Mouse (Mus musculus): ENCODE measurements at regions not wholly inside any gene's neighbourhood (a gene's known extent, or its start where the extent isn't known, plus 50 kb on each side); places are given as distances from the start of the nearest gene placed in this dataset.
"Not testable (repeated sequence)": the region's sequence is repeated elsewhere in the genome, so short reads cannot be mapped to it uniquely, and the experiment has no call there.

- ATAC-seq (ENCODE audit: low TSS enrichment): not testable (repeated sequence)
Measured at GRCm38 (mm10) chr1:176504731-176505130, 229.6 kb upstream of the Pld5 start.

- no peak for ATAC-seq (ENCODE audit: low TSS enrichment)
Measured at GRCm38 (mm10) chr1:176499010-176499650, 224.0 kb upstream of the Pld5 start.

GRCm38 (mm10) chr1:176468560-176468959 is 193.4 kb upstream of the Pld5 start:
- peak; percentile 74 for ATAC-seq (ENCODE audit: low TSS enrichment)

GRCm38 (mm10) chr1:176462125-176462524 is 187.0 kb upstream of the Pld5 start:
- ATAC-seq (ENCODE audit: low TSS enrichment): no peak

- ATAC-seq (ENCODE audit: low TSS enrichment): peak; percentile 99
Measured at GRCm38 (mm10) chr1:176446735-176447134, 171.6 kb upstream of the Pld5 start.

- ATAC-seq (ENCODE audit: low TSS enrichment): peak; percentile 76
Measured at GRCm38 (mm10) chr1:176443712-176444111, 168.6 kb upstream of the Pld5 start.

GRCm38 (mm10) chr1:176440254-176440653 is 165.1 kb upstream of the Pld5 start:
- ATAC-seq (ENCODE audit: low TSS enrichment): no peak

- no peak for ATAC-seq (ENCODE audit: low TSS enrichment)
Measured at GRCm38 (mm10) chr1:176427835-176428234, 152.7 kb upstream of the Pld5 start.

- ATAC-seq (ENCODE audit: low TSS enrichment): no peak
Measured at GRCm38 (mm10) chr1:176427046-176427445, 151.9 kb upstream of the Pld5 start.

GRCm38 (mm10) chr1:176417251-176417650 is 142.1 kb upstream of the Pld5 start:
- ATAC-seq (ENCODE audit: low TSS enrichment): peak; percentile 93

GRCm38 (mm10) chr1:176404128-176404527 is 129.0 kb upstream of the Pld5 start:
- no peak for ATAC-seq (ENCODE audit: low TSS enrichment)

GRCm38 (mm10) chr1:176379645-176380044 is 104.5 kb upstream of the Pld5 start:
- ATAC-seq (ENCODE audit: low TSS enrichment): no peak

GRCm38 (mm10) chr1:176366900-176367299 is 91.8 kb upstream of the Pld5 start:
- ATAC-seq (ENCODE audit: low TSS enrichment): no peak

GRCm38 (mm10) chr1:176360957-176361356 is 85.8 kb upstream of the Pld5 start:
- ATAC-seq (ENCODE audit: low TSS enrichment): no peak

GRCm38 (mm10) chr1:176359992-176360724 is 85.0 kb upstream of the Pld5 start:
- ATAC-seq (ENCODE audit: low TSS enrichment): no peak

- peak; percentile 98 for ATAC-seq (ENCODE audit: low TSS enrichment)
Measured at GRCm38 (mm10) chr1:176355342-176355741, 80.2 kb upstream of the Pld5 start.

- peak; percentile 17; the same call in 1 of the 2 replicates for ATAC-seq (ENCODE audit: low TSS enrichment)
Measured at GRCm38 (mm10) chr1:176354898-176355297, 79.8 kb upstream of the Pld5 start.

- ATAC-seq (ENCODE audit: low TSS enrichment): no peak
Measured at GRCm38 (mm10) chr1:176352706-176353105, 77.6 kb upstream of the Pld5 start.

GRCm38 (mm10) chr1:176349909-176350495 is 74.9 kb upstream of the Pld5 start:
- no peak for ATAC-seq (ENCODE audit: low TSS enrichment)

GRCm38 (mm10) chr1:176348129-176348528 is 73.0 kb upstream of the Pld5 start:
- ATAC-seq (ENCODE audit: low TSS enrichment): no peak

GRCm38 (mm10) chr1:176331344-176331743 is 56.2 kb upstream of the Pld5 start:
- no peak for ATAC-seq (ENCODE audit: low TSS enrichment)
